Mouse (Mus musculus) olfactory bulb, adult 2 months (tissue): ENCODE data around the gene Fgfr2. TPM values are rescaled to one million over a fixed set of nuclear protein-coding genes. Genes with fewer than 3 reads are reported as not detected.

Experiments
- H3K27ac ChIP-seq: fragments of 200-500 bp; 2 replicates; pipeline ENCODE4 v1.5.1; 2012; ENCODE audit warnings: low read depth, low read length; ENCODE audit not compliant: insufficient read depth
- H3K4me1 ChIP-seq: fragments of 200-500 bp; 2 replicates; pipeline ENCODE4 v1.6.1; 2012; ENCODE audit warnings: low read length; ENCODE audit not compliant: control insufficient read depth, insufficient read depth
- H3K4me3 ChIP-seq: fragments of 200-500 bp; 2 replicates; pipeline ENCODE4 v1.5.1; 2012; ENCODE audit warnings: mild to moderate bottlenecking, low read depth, low read length, moderate library complexity; ENCODE audit not compliant: insufficient read depth
- CTCF ChIP-seq: fragments of 200-500 bp; IDR thresholded peaks from 2 replicates; pipeline ENCODE4 v1.5.1; 2012; ENCODE audit warnings: low read depth, mild to moderate bottlenecking, low read length, moderate library complexity; ENCODE audit not compliant: insufficient read depth
- POLR2A ChIP-seq: fragments of 200-500 bp; IDR thresholded peaks from 2 replicates; pipeline ENCODE4 v1.6.1; 2012; ENCODE audit warnings: mild to moderate bottlenecking, low read depth, low read length, moderate library complexity; ENCODE audit not compliant: insufficient read depth
- WGBS: fragments of 180-500 bp; shearing (Covaris S2); methylation state at CpG from one replicate; pipeline ENCODE4 v1.1.7; 2018; 5-methylcytosine and 5-hydroxymethylcytosine counted together
- polyA plus RNA-seq: library from polyadenylated mRNA; stranded (reverse); fragments of >200 nt; gene quantifications from 2 replicates; pipeline ENCODE4 v1.2.4, GENCODE M21; 2012; ENCODE audit warnings: low replicate concordance; ENCODE audit not compliant: missing spikeins, insufficient read depth, insufficient read length

Fgfr2 gene
- polyA plus RNA-seq, 1 experiment: not detected

DNA sequence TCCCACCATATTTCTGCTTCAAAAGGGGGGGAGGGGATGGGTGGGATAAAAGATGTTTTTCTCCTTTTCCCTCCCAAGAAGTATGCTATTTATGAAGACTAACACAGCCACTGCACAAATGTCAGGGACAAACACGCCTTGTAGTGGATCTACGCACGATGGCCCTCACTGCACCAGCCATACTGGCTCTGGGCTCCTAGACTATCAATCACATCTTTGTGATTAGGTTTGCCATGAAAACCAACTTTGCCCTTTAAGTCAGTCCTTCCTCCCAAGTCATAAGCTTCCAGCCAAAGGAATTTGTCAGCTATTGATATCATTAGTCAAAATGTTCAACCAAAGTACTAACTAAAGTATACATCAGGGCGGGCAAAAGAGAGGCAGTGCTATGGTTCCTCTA lies 95.2 kb downstream of the Fgfr2 start:
- 79% methylated on average over 4 of the region's 4 CpGs for WGBS
- Histone ChIP-seq H3K4me1 (peaks cover 3% of the 10 kb centered on the region), H3K27ac (no peak overlapping the region), H3K4me3 (no peak overlapping the region)
- TF ChIP-seq CTCF (no peak), POLR2A (no peak)

DNA sequence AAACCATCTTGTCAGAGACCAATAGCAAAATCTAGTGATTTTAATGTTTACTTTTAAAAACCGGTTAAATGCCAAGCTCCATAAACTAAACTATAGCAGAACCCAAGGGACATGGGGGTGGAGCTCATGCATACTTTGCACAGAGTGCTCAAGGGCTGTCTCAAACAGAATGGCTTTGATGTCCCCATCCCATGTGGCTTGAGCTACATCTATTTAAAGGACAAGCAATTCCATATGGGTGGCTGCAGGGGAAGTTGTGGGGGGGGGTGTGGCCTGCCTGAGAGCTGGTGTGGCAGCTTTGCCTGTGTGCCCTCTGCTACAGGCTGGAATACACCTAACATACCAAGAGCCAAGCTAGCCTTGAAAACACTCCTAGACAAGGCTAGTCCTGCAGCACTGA lies 98.5 kb downstream of the Fgfr2 start:
- 77% methylated on average over 1 of the region's 1 CpGs for WGBS
- peaks cover 11% of the 10 kb centered on the region for H3K4me1 ChIP-seq
- TF ChIP-seq POLR2A: no peak
- no peak overlapping the region for H3K27ac ChIP-seq
- no peak overlapping the region for H3K4me3 ChIP-seq

DNA sequence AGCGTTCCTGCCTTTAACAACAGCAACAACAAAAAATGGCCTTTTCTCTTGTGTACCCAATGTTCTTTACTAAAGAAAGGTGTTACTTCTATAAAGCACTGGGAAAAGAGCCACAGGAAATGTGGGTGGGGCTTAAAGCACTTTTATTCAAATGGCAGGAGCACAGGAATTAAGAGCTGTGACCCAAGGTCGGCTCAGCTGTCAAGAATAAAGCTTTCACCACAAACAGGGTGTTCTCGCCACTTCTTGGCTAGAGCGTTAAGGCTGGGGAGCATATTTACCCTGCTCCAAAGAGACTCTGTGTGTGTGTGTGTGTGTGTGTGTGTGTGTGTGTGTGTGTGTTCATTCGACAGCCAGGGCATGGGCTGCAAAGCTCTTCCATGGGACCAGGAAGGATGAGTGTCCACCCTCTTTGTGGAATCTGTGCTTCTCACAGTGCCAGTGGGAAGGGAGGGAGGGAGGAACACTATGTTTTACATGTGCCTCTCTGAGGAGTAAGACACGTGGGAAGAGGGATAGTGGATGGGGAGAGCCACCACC lies 103.6 kb downstream of the Fgfr2 start:
- Histone ChIP-seq H3K4me1 (peaks cover 37% of the 10 kb centered on the region), H3K4me3 (no peak overlapping the region), H3K27ac (no peak overlapping the region)
- TF ChIP-seq CTCF: no peak
- no peak for TF ChIP-seq POLR2A
- WGBS: 60% methylated on average over 6 of the region's 6 CpGs

DNA sequence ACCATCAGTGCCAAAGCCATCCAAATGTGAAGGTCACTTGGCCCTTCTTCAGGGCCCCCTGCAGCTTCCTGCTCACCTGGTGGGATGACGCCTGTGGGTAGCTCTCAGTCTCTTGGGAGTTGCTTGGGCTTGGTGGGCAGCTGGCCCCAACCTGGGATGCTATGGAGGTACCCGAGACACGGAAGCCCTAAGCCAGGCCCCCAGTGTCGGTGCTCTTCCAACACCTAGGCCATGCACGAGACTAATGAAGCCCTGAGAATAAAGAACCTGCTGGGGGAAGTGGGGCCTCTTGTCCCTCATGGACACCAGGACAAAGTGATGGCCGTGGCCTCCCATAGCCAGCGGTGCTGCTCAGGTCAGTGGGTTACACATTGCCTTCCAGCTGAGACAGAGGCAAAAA lies 104.2 kb downstream of the Fgfr2 start:
- TF ChIP-seq POLR2A: no peak
- TF ChIP-seq CTCF: no peak
- 84% methylated on average over 7 of the region's 7 CpGs for WGBS
- Histone ChIP-seq H3K27ac (no peak overlapping the region), H3K4me3 (no peak overlapping the region), H3K4me1 (peaks cover 43% of the 10 kb centered on the region)

DNA sequence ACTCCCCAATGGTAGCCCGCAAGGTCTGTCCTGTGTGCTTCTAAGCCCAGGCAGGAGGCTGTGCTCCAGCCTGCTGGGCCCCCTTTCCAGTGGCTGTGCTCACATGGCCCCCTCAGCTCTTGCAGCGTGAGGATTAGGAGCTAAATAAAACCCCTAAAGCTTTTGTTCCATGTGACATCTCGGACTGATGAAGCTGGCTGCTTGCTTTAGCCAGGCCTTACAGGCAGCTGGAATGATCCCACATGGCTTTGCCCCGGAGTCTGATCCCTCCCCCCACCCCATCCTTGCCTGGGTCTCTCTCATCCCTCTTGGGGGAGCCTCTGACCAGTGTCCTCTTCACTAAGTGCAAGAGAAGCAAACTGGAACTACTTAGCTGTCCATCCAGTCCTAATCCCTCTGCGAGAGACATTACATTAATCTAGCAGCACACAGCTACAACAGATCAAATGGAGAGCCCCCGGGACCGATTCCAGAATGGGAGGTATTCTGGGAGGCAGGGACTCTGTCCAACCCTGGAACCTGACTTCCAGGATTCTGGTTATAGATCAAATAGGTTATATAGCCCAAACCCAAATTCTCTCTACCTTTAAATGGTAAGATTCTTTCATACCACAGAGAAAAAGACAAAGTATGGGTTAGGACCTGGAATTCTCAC lies 107.6 kb downstream of the Fgfr2 start:
- H3K4me1 ChIP-seq: peaks cover 59% of the 10 kb centered on the region
- H3K27ac ChIP-seq: no peak overlapping the region
- H3K4me3 ChIP-seq: no peak overlapping the region
- WGBS: 44% methylated on average over 7 of the region's 7 CpGs
- TF ChIP-seq POLR2A: no peak
- no peak for TF ChIP-seq CTCF

DNA sequence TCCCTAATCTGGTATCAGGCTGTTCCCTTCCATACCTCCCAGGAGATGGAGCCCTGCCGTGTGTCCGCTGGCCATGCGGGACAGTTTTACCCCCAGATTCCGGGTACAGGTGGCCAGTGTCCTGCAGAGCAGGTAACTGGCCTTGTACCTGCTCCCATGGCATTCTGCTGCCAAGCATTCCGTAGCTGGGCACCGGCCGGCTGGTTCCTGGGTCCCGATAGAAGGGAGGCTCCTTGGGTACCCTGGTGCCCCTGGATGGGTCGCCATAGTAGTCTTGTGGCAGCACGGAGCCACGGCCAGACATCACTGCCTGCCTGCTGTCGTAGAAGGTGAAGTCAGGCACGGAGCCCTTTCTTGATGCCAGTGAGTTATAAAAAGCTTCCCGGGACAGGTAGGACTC lies 108.5 kb downstream of the Fgfr2 start:
- TF ChIP-seq POLR2A: no peak
- no peak for TF ChIP-seq CTCF
- 86% methylated on average over 14 of the region's 14 CpGs for WGBS
- Histone ChIP-seq H3K27ac (no peak overlapping the region), H3K4me1 (peaks cover 52% of the 10 kb centered on the region), H3K4me3 (no peak overlapping the region)

DNA sequence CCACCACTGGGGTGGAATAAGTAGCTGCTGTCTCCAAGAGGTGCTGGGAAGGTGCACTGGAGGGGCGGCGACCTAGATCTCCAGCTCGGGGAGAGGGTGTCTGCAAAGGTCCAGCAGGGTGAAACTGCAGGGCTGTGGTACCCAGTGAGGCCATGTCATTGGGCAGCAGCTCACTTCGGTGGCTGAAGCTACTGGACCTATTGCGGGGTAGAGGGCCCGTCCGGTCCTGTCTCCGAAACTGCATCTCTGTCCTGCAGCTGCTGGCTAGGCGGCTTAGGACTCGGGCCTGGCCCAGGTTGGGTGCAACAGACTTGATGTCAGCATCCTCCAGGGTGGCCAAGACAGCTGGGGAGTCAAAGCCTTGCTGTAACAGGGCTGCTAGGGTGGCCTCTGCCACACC lies 109.2 kb downstream of the Fgfr2 start:
- peaks cover 51% of the 10 kb centered on the region for H3K4me1 ChIP-seq
- WGBS: 91% methylated on average over 10 of the region's 10 CpGs

DNA sequence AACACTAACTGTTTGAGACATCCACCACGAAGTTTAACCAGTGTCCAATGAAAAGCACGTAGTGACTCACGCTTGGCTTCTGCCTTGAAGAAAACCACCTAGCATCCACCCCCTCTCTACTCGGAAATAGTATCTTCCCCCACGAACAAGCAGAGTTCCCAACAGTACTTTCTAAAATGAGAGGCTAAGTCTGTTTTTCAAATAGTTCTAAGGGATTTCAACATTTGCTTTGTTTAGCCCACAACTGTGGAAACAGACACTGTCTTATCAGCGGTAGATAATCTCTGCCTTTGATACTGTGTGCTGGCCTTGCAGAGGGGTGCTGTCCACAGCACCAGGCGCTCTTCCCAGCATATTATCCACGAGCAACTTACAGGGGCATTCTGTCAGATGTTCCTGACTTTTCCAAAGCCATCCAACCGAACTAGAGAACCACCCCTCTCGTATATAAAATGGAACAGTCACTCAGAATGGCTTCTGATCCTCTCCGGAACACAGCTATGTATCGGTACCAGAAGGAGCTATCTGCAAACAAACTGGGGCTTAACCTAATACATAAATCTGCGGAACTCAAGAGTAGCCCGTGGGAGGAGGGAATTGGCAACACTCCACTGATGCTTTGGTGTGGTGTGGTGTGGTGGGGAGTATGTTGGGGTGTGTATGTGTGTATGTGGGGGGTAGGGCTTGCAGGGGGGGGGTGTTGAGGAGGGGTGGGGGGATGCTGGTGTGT lies 110.3 kb downstream of the Fgfr2 start:
- WGBS: 22% methylated on average over 14 of the region's 14 CpGs
- TF ChIP-seq CTCF (no peak), POLR2A (no peak)
- H3K4me3 ChIP-seq: no peak overlapping the region
- H3K27ac ChIP-seq: 0 out of 2 replicates have a peak overlapping the region, but pooled peaks have one; percentile 43
- H3K4me1 ChIP-seq: peaks cover 54% of the 10 kb centered on the region

More for the DNA sequence above, 109.2 kb downstream of the Fgfr2 start:
- no peak for TF ChIP-seq CTCF
- no peak for TF ChIP-seq POLR2A
- H3K4me3 ChIP-seq: no peak overlapping the region
- H3K27ac ChIP-seq: no peak overlapping the region

DNA sequence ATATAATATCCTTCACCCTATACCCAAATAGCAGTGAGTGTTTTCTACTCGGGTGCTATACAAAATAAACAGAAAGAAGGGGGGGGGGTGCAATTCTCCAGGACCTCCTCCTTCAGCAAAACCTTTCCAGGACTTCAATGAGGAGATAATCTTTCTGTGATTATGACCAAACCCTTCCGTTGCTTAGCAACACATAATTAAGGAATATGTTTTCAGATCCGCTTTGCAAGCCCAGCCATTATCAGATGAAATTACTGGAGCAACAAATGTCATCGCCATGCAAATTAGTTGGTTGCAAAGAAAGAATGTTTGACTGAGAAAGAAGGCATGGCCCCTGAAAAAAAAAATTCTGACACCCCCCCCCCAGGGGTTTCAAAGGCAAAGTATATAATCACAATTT lies 111.5 kb downstream of the Fgfr2 start:
- H3K27ac ChIP-seq: no peak overlapping the region
- no peak overlapping the region for H3K4me3 ChIP-seq
- 30% methylated on average over 4 of the region's 4 CpGs for WGBS
- H3K4me1 ChIP-seq: peaks cover 59% of the 10 kb centered on the region
- TF ChIP-seq POLR2A (no peak), CTCF (no peak)
